Mouse (Mus musculus) stomach, adult 2 months (tissue): ENCODE measurements around the gene Alg9. TPM values are rescaled to one million over a fixed set of nuclear protein-coding genes. Genes with fewer than 3 reads are reported as not detected.

Source experiments
- polyA plus RNA-seq: library from polyadenylated mRNA; depleted of rRNA; stranded (reverse); fragments of >200 nt; gene quantifications from 2 replicates; pipeline ENCODE4 v1.2.3, GENCODE M21; 2012; rRNA removed

Gene Alg9
- polyA plus RNA-seq: 12.9 and 16.7 TPM in 2 replicates

GRCm38 (mm10) chr9:50774991-50775612 lies at the start of gene Alg9, which contains the start of gene 1110032A03Rik:
Gene Alg9 (plus strand): TSS chr9:50775019.
Gene 1110032A03Rik (minus strand): TSS chr9:50775520.

GRCm38 (mm10) chr9:50738914-50739870 lies 35.6 kb upstream of the Alg9 start, which contains the start of gene Dixdc1:
Gene Dixdc1 (minus strand): TSS chr9:50739517.

GRCm38 (mm10) chr9:50746214-50746677 lies 28.6 kb upstream of the Alg9 start, which contains the start of gene 2310030G06Rik:
Gene 2310030G06Rik (minus strand): TSS chr9:50746536.

GRCm38 (mm10) chr9:50751323-50751722 lies 23.5 kb upstream of the Alg9 start, which contains the start of gene Cryab:
Gene Cryab (plus strand): TSS chr9:50751325.

GRCm38 (mm10) chr9:50752054-50752602 lies 22.7 kb upstream of the Alg9 start, which contains the start of gene Hspb2:
Gene Hspb2 (minus strand): TSS chr9:50752354.

GRCm38 (mm10) chr9:50768107-50769002 lies 6.5 kb upstream of the Alg9 start, which contains the start of gene Fdxacb1:
Gene Fdxacb1 (plus strand): TSS chr9:50768236.

GRCm38 (mm10) chr9:50845081-50845480 lies 70.3 kb downstream of the Alg9 start, which contains the start of gene Ppp2r1b:
Gene Ppp2r1b (plus strand): TSS chr9:50845301.

Other genes with a start within 250 kb of the Alg9 start
- 5.1 and 7.5 TPM in 2 replicates for gene Pts, start 246.3 kb upstream of the Alg9 start, polyA plus RNA-seq
- 9.6 and 12.0 TPM in 2 replicates for gene Il18, start 220.2 kb upstream of the Alg9 start, polyA plus RNA-seq
- gene Bco2, start 219.8 kb upstream of the Alg9 start, polyA plus RNA-seq: 0.40 and 0.62 TPM in 2 replicates
- not detected in 2 replicates for gene Tex12, start 213.7 kb upstream of the Alg9 start, polyA plus RNA-seq
- gene Sdhd, start 171.2 kb upstream of the Alg9 start, polyA plus RNA-seq: 199 and 222 TPM in 2 replicates
- gene Timm8b, start 171.1 kb upstream of the Alg9 start, polyA plus RNA-seq: 29.1 and 49.9 TPM in 2 replicates
- 0.16 and 0.25 TPM in 2 replicates for gene Pih1d2, start 157.7 kb upstream of the Alg9 start, polyA plus RNA-seq
- 1.9 TPM in 2 replicates for gene Nkapd1, start 157.6 kb upstream of the Alg9 start, polyA plus RNA-seq
- gene Dlat, start 115.2 kb upstream of the Alg9 start, polyA plus RNA-seq: 6.9 and 9.6 TPM in 2 replicates
- gene Dixdc1, start 35.5 kb upstream of the Alg9 start, polyA plus RNA-seq: 2.1 and 3.3 TPM in 2 replicates
- gene 2310030G06Rik, start 28.5 kb upstream of the Alg9 start, polyA plus RNA-seq: 5.8 and 6.1 TPM in 2 replicates
- gene Cryab, start 23.7 kb upstream of the Alg9 start, polyA plus RNA-seq: 181 and 206 TPM in 2 replicates
- gene Hspb2, start 22.7 kb upstream of the Alg9 start, polyA plus RNA-seq: 23.5 and 39.2 TPM in 2 replicates
- gene Fdxacb1, start 6.8 kb upstream of the Alg9 start, polyA plus RNA-seq: 1.1 and 1.2 TPM in 2 replicates
- 12.0 and 12.6 TPM in 2 replicates for gene 1110032A03Rik, start 501 bp downstream of the Alg9 start, polyA plus RNA-seq
- 4.1 and 7.2 TPM in 2 replicates for gene Ppp2r1b, start 70.3 kb downstream of the Alg9 start, polyA plus RNA-seq
- gene Sik2, start 234.1 kb downstream of the Alg9 start, polyA plus RNA-seq: 6.3 and 7.4 TPM in 2 replicates